Mouse (Mus musculus) kidney, adult 2 months (tissue): ENCODE measurements around the gene Mlip. TPM values are rescaled to one million over a fixed set of nuclear protein-coding genes. Genes with fewer than 3 reads are reported as not detected.

Source experiments
- DNase-seq: peaks from one replicate; pipeline ENCODE4 v3.0.0; 2021
- H3K27ac ChIP-seq: fragments of 200-500 bp; 2 replicates; pipeline ENCODE4 v1.5.1; 2012; ENCODE audit warnings: low read depth, low read length, control low read depth, inconsistent platforms; ENCODE audit not compliant: insufficient read depth
- H3K27me3 ChIP-seq: fragments of 200-500 bp; replicated peaks from 2 replicates; pipeline ENCODE4 v1.6.1; 2012; ENCODE audit warnings: mild to moderate bottlenecking, moderate library complexity, low read length, inconsistent platforms; ENCODE audit not compliant: control insufficient read depth, insufficient read depth
- H3K36me3 ChIP-seq: fragments of 200-500 bp; 2 replicates; pipeline ENCODE4 v1.6.1; 2012; ENCODE audit warnings: mild to moderate bottlenecking, moderate library complexity, low read length, inconsistent platforms; ENCODE audit not compliant: control insufficient read depth, insufficient read depth
- H3K4me1 ChIP-seq: fragments of 200-500 bp; 2 replicates; pipeline ENCODE4 v1.6.1; 2011; ENCODE audit warnings: low read length; ENCODE audit not compliant: control insufficient read depth, insufficient read depth
- H3K4me3 ChIP-seq: fragments of 200-500 bp; 2 replicates; pipeline ENCODE4 v1.5.1; 2011; ENCODE audit warnings: mild to moderate bottlenecking, low read depth, low read length, control low read depth; ENCODE audit not compliant: insufficient read depth
- CTCF ChIP-seq: fragments of 200-500 bp; conservative IDR thresholded peaks from 2 replicates; pipeline ENCODE4 v1.5.1; 2011; ENCODE audit warnings: low read depth, mild to moderate bottlenecking, control low read depth, low read length, moderate library complexity, mixed read lengths; ENCODE audit not compliant: insufficient read depth, insufficient read length
- POLR2A ChIP-seq: fragments of 200-500 bp; IDR thresholded peaks from one replicate; pipeline ENCODE4 v1.6.1; 2011; ENCODE audit warnings: low read depth, low read length, control low read depth
- WGBS: fragments of 180-500 bp; shearing (Covaris S2); methylation state at CpG from one replicate; pipeline ENCODE4 v1.1.7; 2018; 5-methylcytosine and 5-hydroxymethylcytosine counted together
- polyA plus RNA-seq: library from polyadenylated mRNA; depleted of rRNA; stranded (reverse); fragments of >200 nt; gene quantifications from 2 replicates; pipeline ENCODE4 v1.2.3, GENCODE M21; 2012

Gene Mlip
- polyA plus RNA-seq, 1 experiment, result 0.55 TPM

- no peak overlapping the region for H3K27ac ChIP-seq
- DNase-seq, result no peak
- no peak for TF ChIP-seq CTCF
- TF ChIP-seq POLR2A, result no peak
These were observed 100.6 kb downstream of the Mlip start for GRCm38 (mm10) chr9:77252134-77252533.

GRCm38 (mm10) chr9:77251511-77252112 is 101.2 kb downstream of the Mlip start:
- no peaks in the 10 kb centered on the region for H3K36me3 ChIP-seq
- no peak for TF ChIP-seq POLR2A
- TF ChIP-seq CTCF, result no peak
- 87% methylated on average over 18 of the region's 18 CpGs for WGBS
- no peak overlapping the region for H3K4me3 ChIP-seq
- DNase-seq, result no peak
- no peak overlapping the region for H3K27ac ChIP-seq
- H3K4me1 ChIP-seq, result no peaks in the 10 kb centered on the region
- no peaks in the 10 kb centered on the region for H3K27me3 ChIP-seq

More at GRCm38 (mm10) chr9:77252134-77252533, 100.6 kb downstream of the Mlip start:
- no peaks in the 10 kb centered on the region for H3K4me1 ChIP-seq
- H3K27me3 ChIP-seq, result no peaks in the 10 kb centered on the region
- WGBS, result 64% methylated on average over 7 of the region's 7 CpGs
- no peak overlapping the region for H3K4me3 ChIP-seq
- no peaks in the 10 kb centered on the region for H3K36me3 ChIP-seq

- WGBS, result 48% methylated on average over 1 of the region's 1 CpGs
- no peak overlapping the region for H3K27ac ChIP-seq
- H3K4me3 ChIP-seq, result no peak overlapping the region
- no peaks in the 10 kb centered on the region for H3K4me1 ChIP-seq
- H3K27me3 ChIP-seq, result no peaks in the 10 kb centered on the region
- no peak for DNase-seq
- H3K36me3 ChIP-seq, result no peaks in the 10 kb centered on the region
- TF ChIP-seq POLR2A, result no peak
- TF ChIP-seq CTCF, result no peak
These were observed 154.5 kb downstream of the Mlip start for GRCm38 (mm10) chr9:77198250-77198649.

GRCm38 (mm10) chr9:77179486-77179885 is 173.3 kb downstream of the Mlip start:
- WGBS, result 81% methylated on average over 3 of the region's 3 CpGs
- TF ChIP-seq CTCF (no peak), POLR2A (no peak)
- Histone ChIP-seq H3K27ac (no peak overlapping the region), H3K36me3 (no peaks in the 10 kb centered on the region), H3K27me3 (no peaks in the 10 kb centered on the region), H3K4me1 (no peaks in the 10 kb centered on the region), H3K4me3 (no peak overlapping the region)
- DNase-seq, result no peak

GRCm38 (mm10) chr9:77175870-77176269 is 176.9 kb downstream of the Mlip start:
- Histone ChIP-seq H3K27me3 (no peaks in the 10 kb centered on the region), H3K4me1 (no peaks in the 10 kb centered on the region), H3K36me3 (no peaks in the 10 kb centered on the region), H3K4me3 (no peak overlapping the region), H3K27ac (no peak overlapping the region)
- no peak for DNase-seq
- TF ChIP-seq CTCF (no peak), POLR2A (no peak)
- 77% methylated on average over 3 of the region's 3 CpGs for WGBS

- DNase-seq, result no peak
- WGBS, result 77% methylated on average over 5 of the region's 5 CpGs
- Histone ChIP-seq H3K27ac (no peak overlapping the region), H3K4me1 (no peaks in the 10 kb centered on the region), H3K4me3 (no peak overlapping the region), H3K36me3 (no peaks in the 10 kb centered on the region), H3K27me3 (no peaks in the 10 kb centered on the region)
- TF ChIP-seq POLR2A (no peak), CTCF (no peak)
These were observed 180.7 kb downstream of the Mlip start for GRCm38 (mm10) chr9:77172044-77172443.

GRCm38 (mm10) chr9:77165877-77166276 is 186.9 kb downstream of the Mlip start:
- Histone ChIP-seq H3K27ac (no peak overlapping the region), H3K27me3 (no peaks in the 10 kb centered on the region), H3K4me3 (no peak overlapping the region), H3K36me3 (no peaks in the 10 kb centered on the region), H3K4me1 (no peaks in the 10 kb centered on the region)
- TF ChIP-seq CTCF (no peak), POLR2A (no peak)
- 77% methylated on average over 6 of the region's 6 CpGs for WGBS
- no peak for DNase-seq
